Mouse (Mus musculus): ENCODE data around the gene Mff.

The Mff gene

GRCm38 (mm10) chr1:82724339-82725025 is at the start of gene Mff:
Gene Mff, plus strand, starts transcription at chr1:82724890.
- peak; percentile 96 for DNase-seq (ENCODE audit: low read depth)

- DNase-seq (ENCODE audit: low read depth), result no peak
Measured at GRCm38 (mm10) chr1:82686328-82686727, 38.4 kb upstream of the Mff start.

- no peak for DNase-seq (ENCODE audit: low read depth)
Measured at GRCm38 (mm10) chr1:82686866-82687265, 37.8 kb upstream of the Mff start.

GRCm38 (mm10) chr1:82687931-82688330 is 36.8 kb upstream of the Mff start:
- no peak for DNase-seq (ENCODE audit: low read depth)

- DNase-seq (ENCODE audit: low read depth), result no peak
Measured at GRCm38 (mm10) chr1:82695915-82696314, 28.8 kb upstream of the Mff start.

GRCm38 (mm10) chr1:82717816-82718512 is 6.7 kb upstream of the Mff start:
- DNase-seq (ENCODE audit: low read depth), result no peak

GRCm38 (mm10) chr1:82725026-82725874 is 560 bp downstream of the Mff start:
- DNase-seq (ENCODE audit: low read depth), result peak; percentile 9

GRCm38 (mm10) chr1:82725875-82726185 is 1.1 kb downstream of the Mff start:
- no peak for DNase-seq (ENCODE audit: low read depth)

GRCm38 (mm10) chr1:82726482-82726881 is 1.8 kb downstream of the Mff start:
- no peak for DNase-seq (ENCODE audit: low read depth)

- DNase-seq (ENCODE audit: low read depth), result no peak
Measured at GRCm38 (mm10) chr1:82733357-82733756, 8.7 kb downstream of the Mff start.

- no peak for DNase-seq (ENCODE audit: low read depth)
Measured at GRCm38 (mm10) chr1:82738066-82738465, 13.4 kb downstream of the Mff start.

- no peak for DNase-seq (ENCODE audit: low read depth)
Measured at GRCm38 (mm10) chr1:82741539-82741938, 16.8 kb downstream of the Mff start.

- no peak for DNase-seq (ENCODE audit: low read depth)
Measured at GRCm38 (mm10) chr1:82743962-82744361, 19.3 kb downstream of the Mff start.

GRCm38 (mm10) chr1:82746408-82746807 is 21.7 kb downstream of the Mff start:
- DNase-seq (ENCODE audit: low read depth), result no peak

GRCm38 (mm10) chr1:82747714-82748452 is 23.2 kb downstream of the Mff start:
- DNase-seq (ENCODE audit: low read depth), result no peak

- peak; percentile 14 for DNase-seq (ENCODE audit: low read depth)
Measured at GRCm38 (mm10) chr1:82759520-82759919, 34.8 kb downstream of the Mff start.

- no peak for DNase-seq (ENCODE audit: low read depth)
Measured at GRCm38 (mm10) chr1:82761454-82762169, 36.9 kb downstream of the Mff start.

GRCm38 (mm10) chr1:82762274-82762673 is 37.6 kb downstream of the Mff start:
- peak; percentile 16 for DNase-seq (ENCODE audit: low read depth)

GRCm38 (mm10) chr1:82766227-82766626 is 41.5 kb downstream of the Mff start:
- DNase-seq (ENCODE audit: low read depth), result no peak

- no peak for DNase-seq (ENCODE audit: low read depth)
Measured at GRCm38 (mm10) chr1:82766641-82767040, 42.0 kb downstream of the Mff start.

- no peak for DNase-seq (ENCODE audit: low read depth)
Measured at GRCm38 (mm10) chr1:82768269-82768668, 43.6 kb downstream of the Mff start, which contains the start of gene Tm4sf20. Gene Tm4sf20, minus strand, starts transcription at chr1:82768461.

Measured in NIH3T3 (cell line).